Mouse (Mus musculus): ENCODE data around the gene Ankrd17. TPM values are rescaled to one million over a fixed set of nuclear protein-coding genes. Genes with fewer than 3 reads are reported as not detected.

The Ankrd17 gene
- 10.5 and 17.4 TPM in 2 replicates for polyA plus RNA-seq (2012)

GRCm38 (mm10) chr5:90366121-90367066, at the start of gene Ankrd17:
Gene Ankrd17, minus strand, starts transcription at chr5:90366577.

GRCm38 (mm10) chr5:90367067-90367303, 608 bp upstream of the Ankrd17 start, which contains the start of gene Gm9958:
Gene Gm9958, plus strand, starts transcription at chr5:90367204.

GRCm38 (mm10) chr5:90223534-90224381, 142.6 kb downstream of the Ankrd17 start, which contains the start of gene Cox18:
Gene Cox18, minus strand, starts transcription at chr5:90224001.

Other genes with a start within 250 kb of the Ankrd17 start
- 30.0 and 32.2 TPM in 2 replicates for gene Cox18, start 142.6 kb downstream of the Ankrd17 start, polyA plus RNA-seq (2012)
- not detected in 2 replicates for gene Gm9958, start 627 bp upstream of the Ankrd17 start, polyA plus RNA-seq (2012)
- not detected in 2 replicates for gene Alb, start 94.3 kb upstream of the Ankrd17 start, polyA plus RNA-seq (2012)
- 0.09 and 0.41 TPM in 2 replicates for gene Afp, start 124.2 kb upstream of the Ankrd17 start, polyA plus RNA-seq (2012)
- not detected in 2 replicates for gene Afm, start 152.4 kb upstream of the Ankrd17 start, polyA plus RNA-seq (2012)
- not detected in 2 replicates for gene 5830473C10Rik, start 194.5 kb upstream of the Ankrd17 start, polyA plus RNA-seq (2012)